Mouse (Mus musculus): ENCODE data around the gene Ttc3.

Gene Ttc3

DNA sequence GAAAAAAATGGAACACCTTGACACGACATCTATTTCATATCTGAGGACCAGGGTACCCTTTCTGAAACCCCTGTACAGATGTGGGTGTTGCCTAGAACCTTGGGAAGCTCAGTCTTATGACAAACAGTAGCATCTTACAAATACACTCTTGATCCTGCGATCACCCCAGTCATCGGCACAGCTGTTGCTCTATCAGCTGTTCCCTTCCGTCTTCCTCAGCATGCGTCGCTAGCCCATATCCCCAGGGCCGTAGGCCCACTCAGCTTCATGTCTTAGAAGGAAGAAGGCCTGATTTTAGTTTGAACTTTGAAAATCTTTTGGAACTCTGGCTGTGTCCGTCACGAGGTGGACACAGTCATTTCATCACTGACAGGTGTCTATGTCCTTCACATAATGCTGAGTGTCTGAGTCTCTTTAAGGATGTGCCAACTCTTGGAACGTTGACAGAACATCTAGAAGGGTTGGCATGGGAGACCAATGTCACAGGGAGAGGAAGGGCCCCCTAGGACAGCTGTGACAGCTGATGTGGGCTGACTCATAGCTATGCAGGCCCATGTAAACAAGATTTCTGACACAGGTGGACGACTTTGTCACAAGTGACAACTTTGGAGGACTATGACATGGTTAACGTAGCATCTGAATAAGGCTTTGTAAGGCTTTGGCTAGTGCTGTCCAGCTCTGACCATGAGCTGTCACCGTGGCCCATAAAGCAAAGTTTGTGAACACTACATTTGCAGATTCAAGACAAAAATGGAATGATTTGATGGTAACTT, 9.7 kb upstream of the Ttc3 start:
- no peak for DNase-seq

DNA sequence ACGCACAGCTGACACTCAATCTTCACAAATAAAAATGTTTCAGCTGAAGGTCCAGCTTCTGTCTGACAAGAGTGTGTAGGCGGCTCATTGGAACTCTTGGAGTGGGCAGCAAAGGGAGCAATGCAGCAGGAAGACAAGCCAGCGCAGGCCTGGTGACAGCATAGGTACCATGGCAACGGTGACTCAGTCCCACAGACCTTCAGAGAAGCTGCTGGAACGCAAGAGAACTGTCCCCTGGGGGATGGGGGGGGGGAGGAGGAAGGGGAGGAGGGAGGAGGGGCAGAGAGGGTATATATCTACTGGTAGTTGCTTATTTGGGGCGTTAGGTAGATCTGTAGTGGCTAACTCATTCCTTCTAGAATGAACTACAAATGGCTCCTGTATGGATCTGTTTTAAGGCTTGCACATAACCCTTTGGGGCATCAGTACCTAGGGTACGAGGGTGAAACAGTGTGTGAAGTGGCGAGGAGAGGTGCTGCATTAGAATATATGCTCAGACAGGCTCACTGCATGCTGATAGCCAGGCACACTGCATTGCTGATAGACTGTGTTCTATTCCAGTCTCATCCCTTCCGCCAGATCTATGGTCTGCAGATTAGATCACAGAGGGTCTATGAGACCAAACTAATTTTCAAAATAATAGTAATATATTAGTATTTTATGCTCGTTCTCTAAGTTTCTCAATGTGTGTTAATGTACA, 8.1 kb upstream of the Ttc3 start:
- peak; percentile 40 for DNase-seq

GRCm38 (mm10) chr16:94363814-94364213, 6.6 kb upstream of the Ttc3 start:
- DNase-seq: no peak

- no peak for DNase-seq
These were observed 5.0 kb upstream of the Ttc3 start for GRCm38 (mm10) chr16:94365435-94365834.

DNA sequence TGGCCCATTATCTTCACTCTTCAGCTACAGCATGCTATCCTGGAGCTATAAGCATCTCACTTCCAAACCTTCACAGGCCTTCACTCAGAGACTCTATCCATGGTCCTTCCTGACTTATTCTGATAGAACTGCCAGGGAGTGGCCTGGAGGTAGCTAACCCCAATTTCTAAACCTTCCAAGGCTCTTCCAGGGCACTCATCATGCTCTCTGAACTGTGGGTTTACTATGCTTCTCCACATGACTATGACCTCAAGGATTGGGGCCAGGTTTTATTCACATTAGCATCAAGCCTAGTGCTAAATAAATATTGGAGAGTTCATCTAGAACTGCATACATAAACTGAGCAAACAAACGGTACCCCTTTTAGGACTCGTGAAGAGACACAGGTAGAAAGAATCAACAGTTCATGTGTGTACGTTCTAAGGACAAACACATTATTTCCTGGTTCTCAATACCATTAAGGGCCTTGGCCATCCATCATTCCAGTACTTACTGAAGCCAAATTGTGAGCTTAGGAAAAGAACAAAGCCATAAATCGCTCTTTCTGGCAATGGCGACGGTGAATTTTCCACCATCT, 734 bp upstream of the Ttc3 start:
- peak; percentile 8 for DNase-seq

DNA sequence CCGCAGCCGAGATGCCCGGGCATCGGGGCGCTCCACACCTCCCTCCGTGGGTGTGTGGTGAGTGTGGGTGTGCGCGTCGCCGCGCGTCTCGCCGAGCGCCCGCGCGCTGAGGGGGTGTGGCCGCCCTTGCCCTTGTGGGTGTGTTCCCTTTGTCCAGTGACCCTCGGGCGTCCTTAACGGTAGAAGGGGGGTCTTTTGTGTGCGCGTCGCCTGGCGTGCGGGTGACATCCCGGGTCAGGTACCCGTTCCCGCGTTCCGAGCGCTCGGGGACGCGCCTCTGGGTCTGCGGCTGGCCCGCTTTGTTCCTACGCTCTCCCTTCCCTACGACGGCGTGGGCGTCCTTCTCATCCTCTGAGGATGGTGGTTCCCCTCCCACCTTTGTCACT, 490 bp downstream of the Ttc3 start:
- peak; percentile 79 for DNase-seq

DNA sequence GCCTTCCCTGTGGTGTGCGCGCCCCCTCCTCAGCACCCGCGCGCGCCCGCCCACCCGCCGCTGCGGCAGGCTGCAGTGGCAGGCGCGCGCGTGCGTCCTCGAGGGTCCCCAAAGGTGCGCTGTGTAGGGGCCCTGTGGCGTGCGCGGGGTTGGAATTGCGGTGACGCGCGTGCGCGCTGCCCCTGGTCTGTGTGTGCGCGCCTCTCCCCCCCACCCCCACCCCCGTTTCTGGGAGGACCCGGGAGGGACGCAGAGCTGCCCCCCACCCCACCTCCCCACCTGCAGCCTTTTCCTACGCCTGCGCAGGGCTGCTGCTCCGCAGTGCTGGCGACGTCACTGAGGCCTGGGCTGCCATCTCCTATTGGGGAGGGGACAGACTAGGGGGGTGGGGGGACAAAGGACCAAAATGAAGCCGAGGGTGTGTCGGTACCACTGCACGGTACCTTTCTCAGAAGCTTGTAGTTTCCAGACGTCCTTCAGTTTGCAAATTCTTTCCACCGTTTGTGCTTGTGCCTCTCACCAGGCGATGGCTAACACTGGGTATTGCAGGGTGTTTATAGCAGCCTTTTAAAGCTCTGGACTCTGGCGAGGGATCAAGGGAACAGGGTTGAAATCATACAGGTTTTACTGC, 998 bp downstream of the Ttc3 start, which contains the start of gene Pigp:
Pigp (minus strand) TSS at position 542 of the 631 bp plus-strand sequence.
- DNase-seq: peak; percentile 56

GRCm38 (mm10) chr16:94379386-94379785, 9.0 kb downstream of the Ttc3 start:
- DNase-seq: no peak

- DNase-seq: no peak
These were observed 12.9 kb downstream of the Ttc3 start for GRCm38 (mm10) chr16:94383277-94383676.

- no peak for DNase-seq
These were observed 17.3 kb downstream of the Ttc3 start for GRCm38 (mm10) chr16:94387690-94388089.

GRCm38 (mm10) chr16:94392299-94392698, 21.9 kb downstream of the Ttc3 start:
- no peak for DNase-seq

GRCm38 (mm10) chr16:94395051-94395450, 24.6 kb downstream of the Ttc3 start:
- no peak for DNase-seq

GRCm38 (mm10) chr16:94396641-94397040, 26.2 kb downstream of the Ttc3 start:
- no peak for DNase-seq

DNA sequence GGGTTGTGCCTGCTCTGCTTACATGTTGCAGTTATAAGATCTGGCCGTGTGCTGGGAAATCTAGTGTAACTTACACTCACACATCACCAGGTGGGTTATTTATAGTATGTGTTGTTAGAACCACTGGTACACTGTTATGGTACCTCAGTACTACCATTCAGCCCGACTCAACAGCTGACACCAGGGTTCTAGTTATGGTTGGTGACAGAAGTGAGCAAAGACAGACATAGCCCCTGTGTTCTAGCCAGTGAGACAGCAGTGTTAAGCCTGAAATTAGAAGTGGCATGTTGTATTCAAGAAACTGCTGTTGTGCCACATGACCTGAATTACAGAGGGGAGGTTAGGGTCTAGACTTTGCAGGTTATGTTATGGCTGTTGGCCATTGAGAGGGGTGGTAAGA, 28.7 kb downstream of the Ttc3 start:
- no peak for DNase-seq

- no peak for DNase-seq
These were observed 31.2 kb downstream of the Ttc3 start for GRCm38 (mm10) chr16:94401636-94402035.

GRCm38 (mm10) chr16:94402185-94402584, 31.8 kb downstream of the Ttc3 start:
- peak; percentile 32 for DNase-seq

- DNase-seq: no peak
These were observed 40.9 kb downstream of the Ttc3 start for GRCm38 (mm10) chr16:94411287-94411686.

GRCm38 (mm10) chr16:94412198-94412597, 41.8 kb downstream of the Ttc3 start:
- DNase-seq: no peak

- no peak for DNase-seq
These were observed 42.3 kb downstream of the Ttc3 start for GRCm38 (mm10) chr16:94412760-94413159.

- DNase-seq: no peak
These were observed 43.7 kb downstream of the Ttc3 start for GRCm38 (mm10) chr16:94414151-94414550.

DNA sequence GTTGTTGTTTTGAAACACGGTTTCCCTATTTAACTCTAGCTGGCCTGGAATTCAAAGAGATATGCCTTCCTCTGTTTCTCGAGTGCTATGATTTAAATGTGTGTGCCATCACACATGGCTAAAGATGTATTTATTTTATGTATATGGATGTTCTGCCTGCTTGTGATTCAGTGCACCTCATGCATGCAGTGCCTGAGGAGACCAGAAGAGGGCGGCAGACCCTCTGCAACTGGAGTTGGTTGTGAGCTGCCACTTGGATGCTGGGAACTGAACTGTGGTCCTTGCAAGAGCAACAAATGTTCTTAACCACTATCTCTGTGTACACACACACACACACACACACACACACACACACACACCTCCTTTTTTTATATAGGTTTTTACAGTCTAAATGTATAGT, 50.1 kb downstream of the Ttc3 start:
- no peak for DNase-seq

DNA sequence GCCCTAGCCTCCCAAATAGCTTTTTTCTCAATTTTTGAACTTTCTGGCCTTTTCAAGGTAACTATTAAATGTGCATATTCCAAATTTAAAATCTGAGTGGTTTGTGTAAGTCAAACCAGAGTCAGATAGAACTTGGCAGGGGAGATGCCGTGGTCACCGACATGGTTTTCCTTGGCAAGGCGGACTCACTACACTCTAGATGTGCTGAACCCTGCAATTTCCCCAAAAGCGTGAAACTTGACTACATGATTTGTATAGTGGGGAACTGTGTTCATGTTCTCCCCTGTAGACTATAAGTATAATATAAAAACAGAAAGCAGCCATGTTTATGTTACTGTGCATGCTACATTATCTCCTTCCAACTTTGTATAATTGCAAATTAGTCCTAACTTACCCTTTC, 58.5 kb downstream of the Ttc3 start:
- DNase-seq: no peak

DNA sequence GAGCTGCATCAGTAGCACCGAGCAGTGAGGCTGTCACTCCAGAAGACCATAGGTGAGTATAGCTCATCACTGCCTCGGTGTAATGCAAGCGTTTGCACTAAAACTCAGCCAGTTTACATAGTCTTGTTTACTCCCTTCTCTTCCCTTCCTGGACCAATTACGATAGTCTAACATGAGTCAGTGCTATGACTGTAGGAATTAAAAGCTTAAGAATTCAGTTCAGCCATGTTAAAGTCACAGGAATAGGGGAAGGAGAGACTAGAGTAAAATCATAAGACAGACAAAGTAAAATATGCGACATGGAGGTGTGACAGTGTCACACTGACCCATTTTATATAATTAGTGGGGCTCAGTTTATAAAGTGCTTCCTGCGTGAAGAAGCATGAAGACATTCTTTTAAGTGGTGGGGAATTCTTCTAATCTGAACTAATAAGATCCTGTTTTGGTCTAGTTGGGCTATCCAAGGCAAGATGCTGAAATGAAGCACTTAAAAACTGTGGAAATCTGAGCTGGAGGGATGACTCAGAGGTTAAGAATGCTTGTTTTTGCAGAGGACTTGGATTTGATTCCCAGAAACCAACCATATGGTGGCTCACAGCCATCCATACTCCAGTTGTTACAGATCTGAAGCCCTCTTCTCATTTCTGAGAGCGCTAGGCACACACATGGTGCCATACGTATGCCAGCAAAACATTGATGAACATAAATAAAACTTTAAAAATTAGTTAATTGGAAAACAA, 65.2 kb downstream of the Ttc3 start:
- DNase-seq: peak; percentile 26

Measured in lung, postnatal 36 days (tissue).